ENCODE assay signal across 8 mouse cellular contexts in the genomic region with DNA sequence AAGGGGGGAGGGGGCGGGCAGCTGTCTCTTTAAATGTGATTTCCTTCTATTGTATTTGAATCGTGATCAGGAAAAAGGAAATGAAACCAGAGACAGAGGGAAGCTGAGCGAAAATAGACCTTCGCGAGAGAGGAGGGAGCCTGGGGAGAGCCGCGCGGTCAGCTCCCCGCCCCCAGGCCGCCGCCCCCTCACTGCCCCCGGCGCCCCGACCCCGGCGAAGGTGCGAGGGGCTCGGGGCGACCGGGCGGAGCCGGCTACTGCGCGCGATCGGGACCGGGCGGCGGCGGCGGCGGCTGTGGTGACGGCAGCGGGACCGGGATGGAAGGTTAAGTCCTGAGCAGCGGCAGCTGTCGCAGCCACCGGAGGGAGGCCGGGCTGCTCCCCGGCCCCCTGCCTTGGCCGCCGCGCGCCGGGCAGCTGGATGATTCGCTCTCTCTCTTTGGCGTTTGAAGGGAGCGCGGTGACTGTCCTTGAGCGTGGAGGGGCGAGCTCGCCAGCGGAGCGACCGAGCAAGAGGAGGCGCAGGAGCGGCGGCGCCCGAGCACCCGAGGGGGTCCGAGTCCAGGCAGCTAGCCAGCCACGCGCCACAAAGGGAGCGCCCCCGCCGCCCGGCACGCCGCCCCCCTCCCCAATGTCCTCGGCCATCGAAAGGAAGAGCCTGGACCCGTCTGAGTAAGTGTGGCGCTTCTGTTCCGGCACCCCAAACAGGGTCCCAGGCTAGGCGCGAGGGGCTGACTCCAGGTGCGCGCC. TPM values are rescaled to one million over a fixed set of nuclear protein-coding genes. Genes with fewer than 3 reads are reported as not detected.
DNase-seq lines count a peak whose midpoint lies in the region; ATAC-seq lines count a peak whose summit lies in the region.

No protein-coding gene starts in this region.

- peak overlapping the region; percentile 50 for H3K27ac ChIP-seq in forebrain, embryonic 15.5 days (replicated peaks)

- H3K4me2 ChIP-seq in forebrain, embryonic 15.5 days (replicated peaks) = peak overlapping the region; percentile 88

- H3K4me1 ChIP-seq in forebrain, embryonic 15.5 days = peaks cover 21% of the 10 kb centered on the region

- no peaks in the 10 kb centered on the region for H3K9me3 ChIP-seq in forebrain, embryonic 15.5 days

- no peaks in the 10 kb centered on the region for H3K36me3 ChIP-seq in forebrain, embryonic 15.5 days

- 0% methylated on average over 56 of the region's 79 CpGs for WGBS in forebrain, embryonic 15.5 days

- ATAC-seq in forebrain, embryonic 15.5 days (replicated peaks) = peak; percentile 65
- ATAC-seq in hematopoietic stem cell, adult 5-6 weeks (replicated peaks in 1 of 2; ENCODE audit: insufficient read depth in 1 of 2, low FRiP score in 2 of 2, low TSS enrichment in 1 of 2, low read depth in 1 of 2, poor library complexity in 2 of 2, severe bottlenecking in 2 of 2) = peak; percentile 2 to 9; a peak in 1 of 4 replicates

- peak; percentile 55 for DNase-seq in MN1 (ENCODE audit: low spot score)
- DNase-seq in cerebellum, adult 18-20 months = peak; percentile 10 to 49
- peak; percentile 26 to 37 for DNase-seq in layer of hippocampus, postnatal 25 days (ENCODE audit: extremely low spot score in 1 of 2, low spot score in 1 of 2)
- DNase-seq in lung, postnatal 4 days = peak; percentile 68 to 75
- DNase-seq in retina, postnatal 7 days (ENCODE audit: low read depth, low spot score) = peak; percentile 54
- no peak for DNase-seq in adipocyte (ENCODE audit: low spot score)

- H3K9ac ChIP-seq in forebrain, embryonic 15.5 days (replicated peaks) = peak overlapping the region; percentile 75

- H3K27me3 ChIP-seq in forebrain, embryonic 15.5 days = 0 out of 2 replicates have a peak, but pooled peaks cover 5% of the 10 kb centered on the region

- H3K4me3 ChIP-seq in forebrain, embryonic 15.5 days = peak overlapping the region; percentile 62

RNA-seq across cellular contexts. Expression of gene Lmo2, which starts 12.4 kb away (rescaled TPM):
- polyA plus RNA-seq in forebrain, embryonic 15.5 days (2015; fragmentation: Nextera tagmentation; extraction: Ambion mirVana) = 21.8 and 23.6 TPM in 2 replicates
- 803 and 858 TPM in 2 replicates for total RNA-seq in hematopoietic stem cell, adult 5-6 weeks (2017)
- total RNA-seq in layer of hippocampus, postnatal 25 days (2021) = 10 to 100 TPM; 19.2 to 21.5 TPM

RNA-seq across cellular contexts. Expression of gene Fbxo3, which starts 57.3 kb away (rescaled TPM):
- polyA plus RNA-seq in forebrain, embryonic 15.5 days (2015; fragmentation: Nextera tagmentation; extraction: Ambion mirVana) = 60.2 and 65.1 TPM in 2 replicates
- 99.2 and 102 TPM in 2 replicates for total RNA-seq in hematopoietic stem cell, adult 5-6 weeks (2017)
- 10 to 100 TPM; 45.9 to 47.4 TPM for total RNA-seq in layer of hippocampus, postnatal 25 days (2021)

RNA-seq across cellular contexts. Expression of gene 4931422A03Rik, which starts 57.9 kb away (rescaled TPM):
- polyA plus RNA-seq in forebrain, embryonic 15.5 days (2015; fragmentation: Nextera tagmentation; extraction: Ambion mirVana) = 1.5 and 2.2 TPM in 2 replicates
- 0.56 TPM in 1 of 2 replicates, not detected in the other for total RNA-seq in hematopoietic stem cell, adult 5-6 weeks (2017)
- not detected for total RNA-seq in layer of hippocampus, postnatal 25 days (2021)

Comparison
In these comparisons a context has a peak if more than half of its experiments do, and no peak if none do; other contexts are left out.
1. RNA of gene Lmo2, which starts 12.4 kb away (total RNA-seq): 803 to 858 TPM in hematopoietic stem cell, adult 5-6 weeks; 19.2 to 21.5 TPM in layer of hippocampus, postnatal 25 days; every median in the first group is over 10 times any median in the second.